Mouse (Mus musculus) forelimb bud, embryonic 11.5 days (tissue): ENCODE data around the gene Nxph4.

Source experiments
- DNase-seq: peaks from one replicate; pipeline ENCODE4 v3.0.0-alpha.2; 2012; ENCODE audit warnings: low read depth, low spot score

Nxph4 gene

DNA sequence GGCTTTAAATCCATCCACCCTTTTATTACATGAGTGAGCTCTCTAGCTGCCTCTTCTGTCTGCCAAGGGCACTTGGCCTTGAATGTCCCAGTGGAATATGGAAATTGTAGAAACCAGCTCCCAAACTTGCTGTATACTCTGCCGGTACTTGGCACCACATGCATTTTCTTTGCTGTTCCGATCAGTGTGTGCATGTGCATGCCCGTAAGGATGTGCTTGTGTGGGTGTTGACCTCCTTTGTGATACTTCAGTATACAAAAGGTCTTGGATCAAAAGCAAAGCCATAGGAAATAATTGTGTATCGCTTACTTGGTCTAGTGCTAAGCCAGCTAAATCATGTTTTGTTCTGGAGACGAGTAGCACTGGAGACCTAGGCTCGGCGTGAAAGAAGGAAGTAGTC, 45.5 kb downstream of the Nxph4 start:
- DNase-seq = no peak

GRCm38 (mm10) chr10:127485235-127485634, 49.1 kb downstream of the Nxph4 start:
- no peak for DNase-seq

- DNase-seq = no peak
Observed at GRCm38 (mm10) chr10:127480833-127481813, 53.2 kb downstream of the Nxph4 start.

DNA sequence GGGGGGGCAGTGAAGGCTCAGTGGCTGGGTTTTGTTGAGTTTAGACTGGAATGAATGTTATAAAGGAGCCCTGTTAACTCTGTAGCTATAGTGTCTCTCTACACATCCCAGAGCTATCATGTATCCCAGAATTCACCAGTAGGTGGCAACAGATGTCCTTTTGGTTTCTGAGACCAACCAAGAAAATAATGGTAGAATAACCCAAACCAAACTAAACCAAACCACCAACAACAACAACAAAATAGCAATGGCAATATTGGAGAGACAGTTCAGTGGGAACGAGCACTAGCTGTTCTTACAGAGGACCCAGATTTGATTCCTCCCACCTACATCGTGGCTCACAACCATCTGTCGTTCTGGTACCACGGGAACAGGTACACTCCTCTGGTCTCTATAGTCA, 55.2 kb downstream of the Nxph4 start:
- peak; percentile 24 for DNase-seq

GRCm38 (mm10) chr10:127477301-127477700, 57.1 kb downstream of the Nxph4 start:
- DNase-seq = no peak

- no peak for DNase-seq
Observed at GRCm38 (mm10) chr10:127476541-127476940, 57.8 kb downstream of the Nxph4 start.
